Mouse (Mus musculus) A20 (cell line): ENCODE data around the gene Ptdss2.
A peak's percentile ranks its signal among the peaks of the same experiment; 100 is the strongest.

Experiments used
- DNase-seq: peaks from one replicate; pipeline ENCODE4 v3.0.0-alpha.2; 2011; ENCODE audit warnings: low read depth, low spot score

The Ptdss2 gene

GRCm38 (mm10) chr7:141122245-141122644, at the start of gene Ptdss2:
Ptdss2 (plus strand) TSS chr7:141122382.
- peak; percentile 26 for DNase-seq

- DNase-seq = no peak
Measured at GRCm38 (mm10) chr7:141073782-141074181, 48.4 kb upstream of the Ptdss2 start.

- DNase-seq = no peak
Measured at GRCm38 (mm10) chr7:141077841-141078240, 44.3 kb upstream of the Ptdss2 start, which contains the start of gene Pkp3. Pkp3 (plus strand) TSS chr7:141078218.

- no peak for DNase-seq
Measured at GRCm38 (mm10) chr7:141078876-141079275, 43.3 kb upstream of the Ptdss2 start.

DNA sequence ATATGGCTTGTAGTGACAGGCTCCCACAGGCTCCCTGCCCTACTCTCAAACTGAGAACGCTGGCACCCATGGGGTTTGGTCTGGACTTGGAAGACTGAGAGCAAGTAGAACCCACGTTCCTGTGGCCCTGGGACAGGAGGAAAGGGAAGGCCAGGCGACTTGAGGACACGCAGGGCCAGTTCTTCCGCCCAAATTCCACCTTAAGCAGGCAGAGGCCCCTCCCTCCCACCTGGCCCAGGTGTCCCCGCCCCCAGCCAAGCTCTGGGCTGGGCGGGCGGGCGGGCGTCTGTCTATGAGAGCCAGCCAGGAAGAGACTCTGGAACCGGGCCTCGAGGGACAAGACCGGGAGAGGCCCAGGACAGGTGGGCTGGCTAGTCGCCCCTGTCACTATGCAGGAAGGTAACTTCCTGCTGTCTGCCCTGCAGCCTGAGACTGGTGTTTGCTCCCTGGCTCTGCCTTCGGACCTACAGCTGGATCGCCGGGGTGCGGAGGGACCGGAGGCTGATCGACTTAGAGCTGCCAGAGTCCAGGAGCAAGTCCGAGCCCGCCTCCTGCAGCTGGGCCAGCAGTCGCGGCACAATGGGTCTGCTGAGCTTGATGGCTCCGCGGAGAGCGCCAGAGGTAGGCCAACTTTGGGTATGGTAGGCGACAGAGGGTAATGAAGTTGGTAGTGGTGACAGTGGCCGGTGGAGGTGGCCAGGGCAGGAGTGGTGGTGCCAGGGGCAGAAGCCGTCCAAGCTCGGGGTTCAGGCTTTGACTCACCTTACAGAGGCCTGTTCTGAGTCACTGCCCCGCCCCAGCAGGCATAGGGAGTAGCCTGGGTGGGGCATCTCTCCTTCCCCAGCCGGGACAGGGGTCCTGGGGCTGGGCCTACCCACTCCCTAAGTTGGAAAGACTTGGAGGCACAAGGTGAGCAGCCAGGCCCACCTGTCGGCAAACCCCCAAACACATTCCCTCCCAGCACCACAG, 42.4 kb upstream of the Ptdss2 start:
- DNase-seq = no peak

DNA sequence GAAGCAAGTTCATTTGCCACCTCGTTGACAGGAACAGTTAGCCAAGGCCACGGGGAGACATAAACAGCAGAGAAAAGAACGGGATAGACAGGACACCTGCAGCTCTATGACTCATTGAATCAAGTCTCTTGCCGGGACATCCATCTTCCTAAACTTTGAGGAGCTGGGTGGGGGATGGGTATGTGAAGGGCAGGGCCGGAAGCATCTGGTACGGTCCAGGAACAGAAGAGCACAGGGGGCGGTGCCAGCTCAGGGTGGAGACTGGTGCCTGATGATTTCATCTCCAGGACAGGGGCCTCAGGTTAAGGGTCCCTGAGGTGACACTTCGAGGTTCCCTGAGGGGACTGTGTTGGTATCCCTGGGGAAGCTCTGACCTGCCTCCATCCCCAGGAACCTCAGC, 34.3 kb upstream of the Ptdss2 start:
- no peak for DNase-seq

GRCm38 (mm10) chr7:141088473-141088872, 33.7 kb upstream of the Ptdss2 start:
- no peak for DNase-seq

DNA sequence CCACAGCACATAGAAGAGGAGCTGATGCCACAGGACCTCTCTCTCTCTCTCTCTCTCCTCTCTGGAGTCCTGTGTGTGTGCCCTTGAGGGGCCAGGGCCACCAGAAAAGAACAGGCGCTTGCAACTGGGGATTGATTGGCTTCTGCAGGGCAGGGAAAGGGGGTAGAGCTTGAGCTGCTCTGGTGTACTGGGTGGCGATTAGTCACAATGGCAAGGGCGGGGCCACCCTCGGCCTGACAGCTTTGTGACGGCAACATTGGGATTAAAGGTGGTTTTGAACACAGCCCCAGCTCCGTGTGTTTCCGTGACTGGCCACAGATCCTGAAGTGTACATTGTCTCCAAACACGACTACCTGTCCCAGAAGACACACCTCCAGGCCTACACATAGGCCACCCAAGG, 32.0 kb upstream of the Ptdss2 start:
- no peak for DNase-seq

DNA sequence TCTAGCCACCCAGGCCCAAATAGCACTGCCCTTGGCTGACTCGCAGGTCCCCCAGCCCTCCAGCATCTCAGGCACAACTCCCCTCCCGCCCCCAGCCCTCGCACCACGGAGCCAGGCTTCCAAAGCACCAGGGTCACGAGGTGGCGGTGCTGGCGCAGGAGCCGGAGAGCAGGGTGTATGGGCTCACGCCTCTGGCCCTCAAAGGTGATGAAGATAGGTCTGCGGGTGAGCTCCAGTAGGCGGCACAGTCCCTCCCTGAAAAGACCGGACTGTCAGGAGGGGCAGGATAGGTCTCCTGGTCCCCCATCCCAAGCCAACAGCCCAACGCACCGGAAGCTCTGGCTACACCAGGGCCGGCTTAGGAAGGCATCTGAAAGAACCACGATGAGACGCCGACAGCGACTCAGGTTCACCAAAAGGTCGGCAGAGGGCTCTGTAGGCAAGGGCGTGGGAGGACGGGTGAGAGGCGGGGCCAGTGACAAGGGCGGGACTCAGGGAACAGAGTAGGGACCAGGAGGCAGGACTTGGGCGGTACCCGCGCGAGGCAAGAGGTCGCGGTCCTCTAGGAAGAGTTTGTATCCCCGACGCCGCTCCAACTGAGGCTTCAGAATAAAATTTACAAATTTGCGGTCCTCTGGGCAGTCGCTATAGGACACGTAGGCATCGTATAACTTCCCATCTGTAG, 30.0 kb upstream of the Ptdss2 start:
- DNase-seq = peak; percentile 89

GRCm38 (mm10) chr7:141093950-141094349, 28.2 kb upstream of the Ptdss2 start:
- DNase-seq = no peak

DNA sequence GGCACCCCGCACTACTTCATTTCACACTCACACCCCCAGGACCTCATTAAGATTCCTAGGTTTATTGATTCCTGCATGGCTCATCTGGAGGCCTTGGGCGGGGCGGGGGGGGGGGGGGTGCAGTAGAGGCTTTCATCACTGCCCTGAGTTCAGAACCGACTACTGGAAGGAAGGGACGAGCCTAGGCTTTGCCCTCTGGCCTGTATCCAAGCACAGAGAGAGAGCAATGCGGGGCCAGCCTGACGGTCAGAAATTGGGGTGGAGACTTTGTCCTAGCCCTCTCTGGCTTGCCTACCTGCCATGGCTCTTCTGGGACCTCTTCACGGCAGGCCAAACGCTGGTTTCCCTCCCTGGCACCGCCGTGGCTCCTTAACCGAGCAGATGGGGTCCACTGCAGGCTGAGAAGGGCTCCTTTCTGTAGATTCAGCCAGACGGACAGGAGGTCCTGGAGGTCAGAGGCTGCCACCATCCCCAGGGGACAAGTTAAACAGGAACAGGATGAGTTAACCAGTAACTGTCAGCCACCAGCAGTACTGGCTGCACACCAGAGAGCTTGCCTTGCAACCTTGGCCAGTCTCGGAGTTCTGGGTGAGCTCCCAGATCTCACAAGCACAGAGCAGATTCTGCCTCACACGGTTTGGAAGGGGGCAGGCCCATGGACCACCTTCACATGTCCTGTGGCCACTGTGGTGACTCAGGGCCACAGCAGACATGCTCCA, 27.5 kb upstream of the Ptdss2 start:
- no peak for DNase-seq

DNA sequence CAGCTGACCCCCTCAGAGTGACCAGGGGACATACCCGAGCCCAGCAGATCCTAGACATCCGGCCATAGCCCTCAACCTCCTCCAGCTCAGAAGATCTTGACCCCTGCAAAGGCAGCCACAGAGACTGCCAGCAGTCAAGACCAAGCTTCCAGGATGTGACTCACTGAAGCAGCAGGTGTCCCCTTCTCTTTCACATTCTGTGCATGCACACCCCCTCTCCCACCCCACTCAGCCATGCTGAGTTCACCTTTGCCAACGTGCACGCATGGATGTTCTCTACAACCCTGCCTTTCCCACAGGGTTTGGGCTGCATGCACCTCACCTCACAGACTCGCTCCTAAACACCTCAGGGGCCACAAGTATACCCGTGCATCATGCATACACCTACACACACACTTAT, 26.2 kb upstream of the Ptdss2 start:
- DNase-seq = peak; percentile 47

GRCm38 (mm10) chr7:141096649-141097056, 25.5 kb upstream of the Ptdss2 start:
- DNase-seq = peak; percentile 96

- no peak for DNase-seq
Measured at GRCm38 (mm10) chr7:141097177-141097576, 25.0 kb upstream of the Ptdss2 start.

- DNase-seq = no peak
Measured at GRCm38 (mm10) chr7:141099911-141100691, 22.1 kb upstream of the Ptdss2 start, which contains the start of gene Sigirr. Sigirr (minus strand) TSS chr7:141100572.

DNA sequence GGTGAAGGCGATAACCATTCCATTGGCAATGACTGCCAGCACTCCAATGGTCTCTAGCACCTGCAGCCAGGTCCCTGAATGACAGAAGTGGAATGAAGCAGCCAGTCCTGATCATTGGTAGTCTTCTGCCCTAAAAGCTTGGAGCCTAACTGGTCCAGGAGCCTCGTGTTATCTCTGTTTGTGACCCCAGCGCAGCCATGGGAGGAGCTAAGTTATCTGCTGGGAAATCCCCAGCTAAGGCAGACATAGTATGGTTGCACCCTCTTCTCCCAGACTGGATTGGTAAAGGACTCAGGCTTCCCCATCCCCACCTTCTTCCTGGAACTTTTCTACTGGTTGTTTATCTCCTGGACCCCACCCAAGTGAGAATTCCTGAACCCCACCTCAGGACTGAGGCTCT, 19.0 kb upstream of the Ptdss2 start:
- DNase-seq = no peak

DNA sequence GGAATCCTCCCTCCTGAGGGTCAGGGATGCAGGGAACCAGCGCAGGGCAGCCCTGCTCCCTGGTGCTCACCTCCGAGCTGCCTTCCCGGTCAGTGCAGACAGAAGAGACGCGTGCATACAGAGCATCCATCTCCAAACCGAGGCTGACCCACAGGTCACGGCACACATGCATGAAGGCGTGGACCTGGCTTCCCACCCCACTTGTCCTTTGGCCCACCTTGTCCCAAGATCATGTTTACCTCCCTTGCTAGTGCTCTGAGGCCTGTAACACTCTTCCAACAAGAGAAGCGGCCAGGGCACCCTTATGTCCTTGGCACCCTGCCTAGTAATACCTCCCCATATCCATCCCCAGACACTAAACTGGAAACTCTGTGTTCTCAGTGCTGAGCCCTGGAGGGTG, 6.3 kb upstream of the Ptdss2 start:
- no peak for DNase-seq

DNA sequence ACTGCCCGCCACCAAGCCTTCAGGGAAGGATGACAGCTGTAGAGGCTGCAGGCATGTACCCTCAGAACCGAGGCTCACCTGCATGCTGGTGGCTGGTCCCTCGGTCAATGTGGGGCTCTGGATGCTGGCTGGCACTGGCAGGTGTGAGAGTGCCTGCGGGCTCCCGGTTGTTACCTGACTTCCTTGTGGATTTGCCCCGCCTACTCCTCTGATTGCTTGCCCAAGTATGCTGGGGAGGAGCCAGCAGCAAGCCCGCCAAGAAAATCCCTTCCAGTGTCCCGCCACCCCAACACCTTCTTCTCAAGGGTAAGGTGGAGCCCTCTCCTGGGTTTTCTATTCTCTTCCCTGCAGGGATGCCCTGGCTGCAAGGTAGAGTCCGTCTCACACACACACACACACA, 4.5 kb upstream of the Ptdss2 start, which contains the start of gene Ano9:
Gene Ano9, minus strand, starts transcription at position 171 of the 400 bp plus-strand sequence.
- DNase-seq = no peak

DNA sequence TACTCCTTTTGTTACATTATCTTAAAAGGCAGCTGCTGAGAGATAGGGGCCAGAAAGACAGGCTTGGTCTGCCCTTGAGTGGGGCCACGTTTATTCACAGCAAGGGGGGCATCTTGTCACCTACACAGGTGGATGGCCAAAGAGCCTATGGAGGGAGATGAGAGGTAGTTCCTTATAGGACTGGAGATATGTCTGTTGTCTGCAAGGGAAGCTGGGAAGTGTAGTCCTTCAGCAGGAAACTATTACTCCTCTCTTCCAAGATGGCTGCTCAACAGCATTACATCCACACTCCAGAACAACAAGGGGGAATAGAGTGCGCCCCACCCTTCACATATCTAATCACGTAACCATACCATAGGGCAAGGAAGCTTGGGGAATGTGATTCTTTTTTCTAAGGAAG, 2.7 kb upstream of the Ptdss2 start:
- DNase-seq = no peak

DNA sequence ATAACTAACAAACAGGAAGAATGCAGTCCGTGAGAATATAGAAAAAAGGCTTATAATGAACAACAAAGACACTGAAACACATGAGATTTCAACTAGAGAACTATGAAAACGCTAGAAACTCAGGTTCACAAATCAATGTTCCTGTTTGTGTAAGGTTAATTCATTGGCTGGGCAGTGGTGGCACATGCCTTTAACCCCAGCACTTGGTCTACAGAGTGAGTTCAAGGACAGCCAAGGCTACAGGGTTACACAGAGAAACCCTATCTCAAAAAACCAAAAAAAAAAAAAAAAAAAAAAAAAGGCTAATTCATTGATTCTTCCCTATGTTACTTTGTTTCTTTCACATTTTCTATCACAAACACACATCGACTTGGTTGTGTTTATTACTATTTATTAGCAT, 1.6 kb upstream of the Ptdss2 start:
- no peak for DNase-seq

- no peak for DNase-seq
Measured at GRCm38 (mm10) chr7:141121051-141121531, 1.1 kb upstream of the Ptdss2 start.
